Mouse (Mus musculus) liver, postnatal 0 days (tissue): ENCODE data around the gene AI854703. TPM values are rescaled to one million over a fixed set of nuclear protein-coding genes. Genes with fewer than 3 reads are reported as not detected.
A peak's percentile ranks its signal among the peaks of the same experiment; 100 is the strongest.

Experiments
- ATAC-seq: fragments of 200-750 bp; cut with Nextera tagmentation; 2 replicates; pipeline ENCODE4 v1.8.0; 2017; ENCODE audit warnings: mild to moderate bottlenecking, moderate library complexity
- DNase-seq: peaks from one replicate; pipeline ENCODE4 v3.0.0-alpha.2; 2016
- H3K27ac ChIP-seq: fragments of 300-500 bp; sonication (generic); 2 replicates; pipeline ENCODE4 v1.5.1; 2014; ENCODE audit warnings: antibody characterized with exemption, moderate library complexity, mild to moderate bottlenecking, low read depth
- H3K27me3 ChIP-seq: fragments of 300-500 bp; sonication (generic); 2 replicates; pipeline ENCODE4 v1.6.1; 2014; ENCODE audit warnings: low read length, control low read depth, mixed read lengths; ENCODE audit not compliant: insufficient read depth
- H3K36me3 ChIP-seq: fragments of 300-500 bp; sonication (generic); replicated peaks from 2 replicates; pipeline ENCODE4 v1.6.1; 2014; ENCODE audit warnings: mild to moderate bottlenecking, control low read depth, low read length, moderate library complexity, mixed read lengths; ENCODE audit not compliant: insufficient read depth
- H3K4me1 ChIP-seq: fragments of 300-500 bp; sonication (generic); 2 replicates; pipeline ENCODE4 v1.6.1; 2014; ENCODE audit warnings: antibody characterized with exemption, mild to moderate bottlenecking, control low read depth; ENCODE audit not compliant: insufficient read depth
- H3K4me2 ChIP-seq: fragments of 300-500 bp; sonication (generic); 2 replicates; pipeline ENCODE4 v1.6.1; 2014; ENCODE audit warnings: low read depth, mild to moderate bottlenecking, low read length, moderate library complexity, mixed read lengths
- H3K4me3 ChIP-seq: fragments of 300-500 bp; sonication (generic); 2 replicates; pipeline ENCODE4 v1.5.1; 2014; ENCODE audit warnings: low read depth, low read length
- H3K9ac ChIP-seq: fragments of 300-500 bp; sonication (generic); replicated peaks from 2 replicates; pipeline ENCODE4 v1.6.1; 2014; ENCODE audit warnings: mild to moderate bottlenecking, moderate library complexity
- H3K9me3 ChIP-seq: fragments of 300-500 bp; sonication (generic); 2 replicates; pipeline ENCODE4 v1.6.1; 2016; ENCODE audit warnings: mild to moderate bottlenecking, control low read depth, low read length, mixed read lengths
- CTCF ChIP-seq: sonication (generic); IDR thresholded peaks from 2 replicates; pipeline ENCODE4 v1.5.1; 2016; ENCODE audit warnings: antibody characterized with exemption, low read depth
- EP300 ChIP-seq: IDR thresholded peaks from 2 replicates; pipeline ENCODE4 v1.6.1; 2016; ENCODE audit warnings: antibody characterized with exemption, low read depth, mild to moderate bottlenecking
- WGBS: fragments of 180-500 bp; shearing (Covaris S2); extraction: QIAGEN DNeasy Blood & Tissue Kit; methylation state at CpG from one replicate; pipeline ENCODE4 v1.1.7; 2014; ENCODE audit not compliant: insufficient replicate concordance; 5-methylcytosine and 5-hydroxymethylcytosine counted together
- polyA plus RNA-seq: library from polyadenylated mRNA; unstranded; fragments of >200 nt; fragmentation: Nextera tagmentation; extraction: Ambion mirVana; gene quantifications from 2 replicates; pipeline ENCODE4 v1.2.1, GENCODE M21; 2015

The AI854703 gene
- polyA plus RNA-seq, 1 experiment from 2014 or later, result 0.16 TPM

- no peak overlapping the region for H3K9ac ChIP-seq
- ATAC-seq (no peak), DNase-seq (no peak)
- peaks cover 26% of the 10 kb centered on the region for H3K36me3 ChIP-seq
- 92% methylated on average over 45 of the region's 45 CpGs for WGBS
- TF ChIP-seq EP300 (no peak), CTCF (no peak)
- H3K4me1 ChIP-seq, result peaks cover 12% of the 10 kb centered on the region
- no peak overlapping the region for H3K4me2 ChIP-seq
- H3K4me3 ChIP-seq, result no peak overlapping the region
- H3K27ac ChIP-seq, result no peak overlapping the region
- H3K9me3 ChIP-seq, result no peaks in the 10 kb centered on the region
- no peaks in the 10 kb centered on the region for H3K27me3 ChIP-seq
Measured at GRCm38 (mm10) chr6:48596545-48597232, 29.9 kb upstream of the AI854703 start.

GRCm38 (mm10) chr6:48597233-48597625 is 29.3 kb upstream of the AI854703 start:
- no peaks in the 10 kb centered on the region for H3K27me3 ChIP-seq
- H3K9me3 ChIP-seq, result no peaks in the 10 kb centered on the region
- ATAC-seq, result no peak
- no peak for DNase-seq
- H3K4me2 ChIP-seq, result no peak overlapping the region
- TF ChIP-seq EP300, result no peak
- TF ChIP-seq CTCF, result no peak
- H3K36me3 ChIP-seq, result peaks cover 26% of the 10 kb centered on the region
- no peak overlapping the region for H3K27ac ChIP-seq
- 93% methylated on average over 27 of the region's 27 CpGs for WGBS
- peaks cover 14% of the 10 kb centered on the region for H3K4me1 ChIP-seq
- H3K4me3 ChIP-seq, result no peak overlapping the region
- no peak overlapping the region for H3K9ac ChIP-seq

GRCm38 (mm10) chr6:48600594-48600993 is 26.0 kb upstream of the AI854703 start:
- DNase-seq (no peak), ATAC-seq (no peak)
- 78% methylated on average over 1 of the region's 1 CpGs for WGBS
- Histone ChIP-seq H3K4me2 (no peak overlapping the region), H3K9ac (no peak overlapping the region), H3K27ac (peak overlapping the region; percentile 91), H3K4me1 (peaks cover 17% of the 10 kb centered on the region), H3K9me3 (no peaks in the 10 kb centered on the region), H3K4me3 (no peak overlapping the region), H3K27me3 (no peaks in the 10 kb centered on the region), H3K36me3 (peaks cover 26% of the 10 kb centered on the region)
- no peak for TF ChIP-seq CTCF
- TF ChIP-seq EP300, result no peak

GRCm38 (mm10) chr6:48601271-48602079 is 25.1 kb upstream of the AI854703 start, which contains the start of gene Zfp775:
Gene Zfp775 (plus strand): TSS chr6:48602063.
- peaks cover 17% of the 10 kb centered on the region for H3K4me1 ChIP-seq
- peaks cover 22% of the 10 kb centered on the region for H3K36me3 ChIP-seq
- peak within 1 kb of the TSS; percentile 88 for H3K4me2 ChIP-seq
- H3K27ac ChIP-seq, result peak within 1 kb of the TSS; percentile 91
- H3K27me3 ChIP-seq, result no peaks in the 10 kb centered on the region
- peak within 1 kb of the TSS; percentile 64 for H3K4me3 ChIP-seq
- ATAC-seq (peak; percentile 98), DNase-seq (peak; percentile 95)
- TF ChIP-seq CTCF, result no peak
- peak; percentile 60; the same call in 1 of the 2 replicates for TF ChIP-seq EP300
- H3K9me3 ChIP-seq, result no peaks in the 10 kb centered on the region
- H3K9ac ChIP-seq, result peak within 1 kb of the TSS; percentile 65
- WGBS, result 5% methylated on average over 42 of the region's 42 CpGs

GRCm38 (mm10) chr6:48602080-48602741 is 24.4 kb upstream of the AI854703 start:
- Histone ChIP-seq H3K9ac (peak overlapping the region; percentile 65), H3K9me3 (no peaks in the 10 kb centered on the region), H3K27me3 (no peaks in the 10 kb centered on the region), H3K4me2 (peak overlapping the region; percentile 88), H3K27ac (peak overlapping the region; percentile 91), H3K4me1 (peaks cover 17% of the 10 kb centered on the region), H3K4me3 (peak overlapping the region; percentile 64), H3K36me3 (peaks cover 14% of the 10 kb centered on the region)
- no peak for ATAC-seq
- WGBS, result 2% methylated on average over 28 of the region's 28 CpGs
- no peak for DNase-seq
- no peak for TF ChIP-seq CTCF
- no peak for TF ChIP-seq EP300

- Histone ChIP-seq H3K4me1 (peaks cover under 1% of the 10 kb centered on the region; the same call in 1 of the 2 replicates), H3K9ac (no peak overlapping the region), H3K9me3 (no peaks in the 10 kb centered on the region), H3K4me3 (no peak overlapping the region), H3K27me3 (no peaks in the 10 kb centered on the region), H3K27ac (no peak overlapping the region), H3K4me2 (no peak overlapping the region), H3K36me3 (no peaks in the 10 kb centered on the region)
- ATAC-seq, result no peak
- TF ChIP-seq EP300 (no peak), CTCF (no peak)
- no peak for DNase-seq
- WGBS, result 77% methylated on average over 2 of the region's 2 CpGs
Measured at GRCm38 (mm10) chr6:48608124-48608523, 18.4 kb upstream of the AI854703 start.
